Mouse (Mus musculus) spleen, adult 2 months (tissue): ENCODE measurements around the gene Myl4. TPM values are rescaled to one million over a fixed set of nuclear protein-coding genes. Genes with fewer than 3 reads are reported as not detected.

Experiments
- DNase-seq, 2 experiments: peaks; one replicate each; pipeline versions ENCODE4 v3.0.0 to v3.0.0-alpha.2; 2012 to 2021; ENCODE audit warnings: low spot score in 2 of 2, low read depth in 1 of 2
- H3K27ac ChIP-seq: fragments of 200-500 bp; 2 replicates; pipeline ENCODE4 v1.5.1; 2012; ENCODE audit warnings: low read length, inconsistent platforms; ENCODE audit not compliant: insufficient read depth
- H3K27me3 ChIP-seq: fragments of 200-500 bp; 2 replicates; pipeline ENCODE4 v1.6.1; 2012; ENCODE audit warnings: mild to moderate bottlenecking, moderate library complexity, low read length, inconsistent platforms; ENCODE audit not compliant: control insufficient read depth, insufficient read depth
- H3K36me3 ChIP-seq: fragments of 200-500 bp; 2 replicates; pipeline ENCODE4 v1.6.1; 2012; ENCODE audit warnings: mild to moderate bottlenecking, low read length, inconsistent platforms; ENCODE audit not compliant: control insufficient read depth, insufficient read depth
- H3K4me1 ChIP-seq: fragments of 200-500 bp; 2 replicates; pipeline ENCODE4 v1.6.1; 2011; ENCODE audit warnings: inconsistent platforms; ENCODE audit not compliant: control insufficient read depth, insufficient read depth, insufficient read length
- H3K4me3 ChIP-seq: fragments of 200-500 bp; 2 replicates; pipeline ENCODE4 v1.5.1; 2011; ENCODE audit warnings: mild to moderate bottlenecking, inconsistent platforms; ENCODE audit not compliant: insufficient read depth, insufficient read length; ENCODE audit errors: extremely low read depth
- CTCF ChIP-seq: fragments of 200-500 bp; IDR thresholded peaks from 2 replicates; pipeline ENCODE4 v1.5.1; 2011; ENCODE audit warnings: mild to moderate bottlenecking, inconsistent platforms; ENCODE audit not compliant: insufficient read depth, insufficient read length, insufficient replicate concordance; ENCODE audit errors: extremely low read depth
- POLR2A ChIP-seq: fragments of 200-500 bp; IDR thresholded peaks from 2 replicates; pipeline ENCODE4 v1.6.1; 2011; ENCODE audit warnings: low read depth, low read length, inconsistent platforms
- WGBS: fragments of 180-500 bp; shearing (Covaris S2); methylation state at CpG from one replicate; pipeline ENCODE4 v1.1.7; 2018; 5-methylcytosine and 5-hydroxymethylcytosine counted together
- polyA plus RNA-seq: library from polyadenylated mRNA; depleted of rRNA; stranded (reverse); fragments of >200 nt; gene quantifications from 2 replicates; pipeline ENCODE4 v1.2.3, GENCODE M21; 2012; rRNA removed

Myl4 gene
- polyA plus RNA-seq, 1 experiment: 10.5 TPM

- 18% methylated on average over 14 of the region's 14 CpGs for WGBS
- TF ChIP-seq CTCF (no peak), POLR2A (no peak; the same call in 1 of the 2 replicates)
- Histone ChIP-seq H3K27me3 (no peaks in the 10 kb centered on the region), H3K27ac (peak overlapping the region; percentile 80), H3K4me3 (no peak overlapping the region), H3K4me1 (peaks cover 25% of the 10 kb centered on the region; the same call in 1 of the 2 replicates), H3K36me3 (no peaks in the 10 kb centered on the region)
- peak; percentile 86 to 93 for DNase-seq
Observed at GRCm38 (mm10) chr11:104637010-104637409, 86.5 kb downstream of the Myl4 start.

DNA sequence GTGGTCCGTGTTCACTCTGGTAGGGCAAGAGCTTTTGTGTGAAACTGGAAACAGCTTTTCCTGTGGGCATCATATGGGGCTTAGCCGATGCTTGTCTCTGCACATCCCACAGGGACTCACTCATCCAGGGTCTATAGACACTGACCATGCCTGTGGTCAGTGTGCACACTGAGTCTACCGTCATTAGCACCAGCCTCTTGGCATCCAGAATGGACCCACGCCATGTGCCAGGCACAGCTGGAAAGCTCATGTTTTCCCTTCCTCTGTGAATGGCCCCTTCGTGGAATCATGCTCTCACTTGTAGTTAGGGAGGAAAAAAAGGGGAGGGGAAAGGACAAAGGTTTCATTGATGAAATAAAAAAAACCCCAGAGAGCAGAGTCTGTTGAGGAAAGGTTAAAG, 87.5 kb downstream of the Myl4 start:
- no peak for DNase-seq
- TF ChIP-seq CTCF (no peak), POLR2A (no peak)
- no peaks in the 10 kb centered on the region for H3K27me3 ChIP-seq
- peak overlapping the region; percentile 43; the same call in 1 of the 2 replicates for H3K27ac ChIP-seq
- 77% methylated on average over 5 of the region's 5 CpGs for WGBS
- no peaks in the 10 kb centered on the region; the same call in 1 of the 2 replicates for H3K36me3 ChIP-seq
- H3K4me3 ChIP-seq: no peak overlapping the region
- H3K4me1 ChIP-seq: peaks cover 23% of the 10 kb centered on the region; the same call in 1 of the 2 replicates

DNA sequence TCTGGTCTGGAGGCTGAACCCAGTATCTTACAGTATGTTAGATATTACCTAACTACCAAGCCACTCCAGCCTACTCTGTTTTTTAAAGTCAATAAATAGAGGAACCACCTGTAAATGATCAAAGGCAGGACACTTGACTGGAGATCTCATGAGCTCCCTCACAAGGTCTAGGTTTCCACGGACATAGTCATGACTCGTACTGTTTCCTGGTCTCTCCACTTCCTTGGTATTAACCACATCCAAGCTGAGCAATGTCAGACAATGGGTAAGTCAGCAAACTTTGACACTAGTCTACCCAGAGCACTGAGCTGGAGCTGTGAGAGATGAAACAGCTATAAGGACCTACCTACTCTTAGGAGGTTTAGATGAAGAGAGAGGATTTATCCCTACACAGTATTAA, 88.4 kb downstream of the Myl4 start:
- no peaks in the 10 kb centered on the region for H3K27me3 ChIP-seq
- no peaks in the 10 kb centered on the region; the same call in 1 of the 2 replicates for H3K36me3 ChIP-seq
- 18% methylated on average over 2 of the region's 2 CpGs for WGBS
- no peak for DNase-seq
- no peak overlapping the region for H3K27ac ChIP-seq
- H3K4me3 ChIP-seq: no peak overlapping the region
- TF ChIP-seq POLR2A (no peak), CTCF (no peak)
- H3K4me1 ChIP-seq: peaks cover 23% of the 10 kb centered on the region; the same call in 1 of the 2 replicates

DNA sequence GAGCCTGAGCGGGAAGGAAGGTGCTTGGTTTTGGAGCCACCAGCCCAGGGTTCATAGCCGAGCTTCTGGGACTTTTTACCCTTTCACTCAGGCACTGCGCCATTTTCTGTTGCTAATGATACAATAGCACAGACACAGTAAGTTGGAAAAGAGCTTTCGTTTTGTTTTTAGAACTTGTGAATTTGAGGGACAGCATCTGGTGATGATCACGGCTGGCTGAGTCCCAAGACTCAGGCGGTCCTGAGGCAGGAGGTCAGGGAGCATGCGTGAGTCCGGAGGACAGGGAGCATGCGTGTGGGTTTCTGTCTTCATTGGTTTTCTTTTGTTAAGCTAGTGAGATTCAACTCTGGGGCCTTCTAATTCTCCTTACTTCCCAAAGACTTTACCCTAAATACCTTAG, 89.2 kb downstream of the Myl4 start:
- DNase-seq: no peak
- Histone ChIP-seq H3K4me3 (no peak overlapping the region), H3K36me3 (no peaks in the 10 kb centered on the region; the same call in 1 of the 2 replicates), H3K4me1 (peaks cover 23% of the 10 kb centered on the region; the same call in 1 of the 2 replicates), H3K27ac (no peak overlapping the region), H3K27me3 (no peaks in the 10 kb centered on the region)
- WGBS: 92% methylated on average over 9 of the region's 9 CpGs
- TF ChIP-seq POLR2A: no peak

DNA sequence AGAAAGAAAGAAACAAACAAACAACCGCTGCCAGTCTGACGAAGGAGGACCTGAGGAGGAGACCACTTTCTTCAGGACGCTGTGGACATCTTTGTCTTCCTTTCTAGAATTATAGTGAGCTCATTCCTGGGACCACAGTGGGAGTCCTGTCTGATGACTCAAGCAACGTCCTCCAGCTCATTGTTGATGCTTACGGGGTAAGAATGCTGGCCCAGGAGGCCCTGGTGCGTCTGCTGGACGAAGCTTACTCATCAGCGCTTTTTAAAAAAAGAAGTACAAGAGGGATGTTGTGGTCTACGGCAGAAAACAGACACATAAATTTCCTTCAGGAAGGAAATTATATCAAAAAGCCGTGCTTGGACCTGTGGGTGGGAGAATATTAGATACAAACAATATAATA, 90.4 kb downstream of the Myl4 start:
- peaks cover 29% of the 10 kb centered on the region; the same call in 1 of the 2 replicates for H3K4me1 ChIP-seq
- no peaks in the 10 kb centered on the region; the same call in 1 of the 2 replicates for H3K36me3 ChIP-seq
- H3K27ac ChIP-seq: no peak overlapping the region
- TF ChIP-seq CTCF: no peak
- TF ChIP-seq POLR2A: no peak
- no peak for DNase-seq
- no peaks in the 10 kb centered on the region for H3K27me3 ChIP-seq
- no peak overlapping the region for H3K4me3 ChIP-seq
- WGBS: 60% methylated on average over 10 of the region's 10 CpGs

- Histone ChIP-seq H3K27me3 (no peaks in the 10 kb centered on the region), H3K4me3 (no peak overlapping the region), H3K36me3 (no peaks in the 10 kb centered on the region; the same call in 1 of the 2 replicates), H3K27ac (no peak overlapping the region), H3K4me1 (peaks cover 29% of the 10 kb centered on the region; the same call in 1 of the 2 replicates)
- WGBS: 87% methylated on average over 4 of the region's 4 CpGs
- DNase-seq: no peak
- TF ChIP-seq POLR2A: no peak
- no peak for TF ChIP-seq CTCF
Observed at GRCm38 (mm10) chr11:104643236-104643635, 92.8 kb downstream of the Myl4 start.

Other genes starting within 250 kb of the Myl4 start
- gene Kansl1, start 81.8 kb upstream of the Myl4 start, polyA plus RNA-seq: 93.0 and 120 TPM in 2 replicates
- 3.2 and 3.4 TPM in 2 replicates for gene Cdc27, start within 50 bp of the Myl4 start, polyA plus RNA-seq
- 25.6 and 29.1 TPM in 2 replicates for gene Itgb3, start 57.3 kb downstream of the Myl4 start, polyA plus RNA-seq
- not detected in 2 replicates for gene Gm11639, start 135.0 kb downstream of the Myl4 start, polyA plus RNA-seq